Mouse (Mus musculus) cortical plate, adult 2 months (tissue): ENCODE data around the gene Bfar. TPM values are rescaled to one million over a fixed set of nuclear protein-coding genes. Genes with fewer than 3 reads are reported as not detected.
A peak's percentile ranks its signal among the peaks of the same experiment; 100 is the strongest.
"Not testable (repeated sequence)": the region's sequence is repeated elsewhere in the genome, so short reads cannot be mapped to it uniquely, and the experiment has no call there.

Experiments
- H3K27ac ChIP-seq: fragments of 200-500 bp; 2 replicates; pipeline ENCODE4 v1.5.1; 2012; ENCODE audit warnings: low read length, control low read depth, inconsistent platforms; ENCODE audit not compliant: insufficient read depth
- H3K4me1 ChIP-seq: fragments of 200-500 bp; 2 replicates; pipeline ENCODE4 v1.6.1; 2011; ENCODE audit warnings: low read length; ENCODE audit not compliant: control insufficient read depth, insufficient read depth
- H3K4me3 ChIP-seq: fragments of 200-500 bp; 2 replicates; pipeline ENCODE4 v1.5.1; 2011; ENCODE audit warnings: mild to moderate bottlenecking, low read length, control low read depth; ENCODE audit not compliant: insufficient read depth
- CTCF ChIP-seq: fragments of 200-500 bp; IDR thresholded peaks from 2 replicates; pipeline ENCODE4 v1.5.1; 2011; ENCODE audit warnings: mild to moderate bottlenecking, control low read depth, low read length; ENCODE audit not compliant: insufficient read depth; ENCODE audit errors: extremely low read depth
- POLR2A ChIP-seq: fragments of 200-500 bp; IDR thresholded peaks from 2 replicates; pipeline ENCODE4 v1.6.1; 2011; ENCODE audit warnings: mild to moderate bottlenecking, low read length, control low read depth; ENCODE audit not compliant: insufficient read depth; ENCODE audit errors: extremely low read depth
- polyA plus RNA-seq: library from polyadenylated mRNA; depleted of rRNA; stranded (reverse); fragments of >200 nt; gene quantifications from 2 replicates; pipeline ENCODE4 v1.2.3, GENCODE M21; 2012; rRNA removed

Gene Bfar
- polyA plus RNA-seq: 35.7 and 37.5 TPM in 2 replicates

DNA sequence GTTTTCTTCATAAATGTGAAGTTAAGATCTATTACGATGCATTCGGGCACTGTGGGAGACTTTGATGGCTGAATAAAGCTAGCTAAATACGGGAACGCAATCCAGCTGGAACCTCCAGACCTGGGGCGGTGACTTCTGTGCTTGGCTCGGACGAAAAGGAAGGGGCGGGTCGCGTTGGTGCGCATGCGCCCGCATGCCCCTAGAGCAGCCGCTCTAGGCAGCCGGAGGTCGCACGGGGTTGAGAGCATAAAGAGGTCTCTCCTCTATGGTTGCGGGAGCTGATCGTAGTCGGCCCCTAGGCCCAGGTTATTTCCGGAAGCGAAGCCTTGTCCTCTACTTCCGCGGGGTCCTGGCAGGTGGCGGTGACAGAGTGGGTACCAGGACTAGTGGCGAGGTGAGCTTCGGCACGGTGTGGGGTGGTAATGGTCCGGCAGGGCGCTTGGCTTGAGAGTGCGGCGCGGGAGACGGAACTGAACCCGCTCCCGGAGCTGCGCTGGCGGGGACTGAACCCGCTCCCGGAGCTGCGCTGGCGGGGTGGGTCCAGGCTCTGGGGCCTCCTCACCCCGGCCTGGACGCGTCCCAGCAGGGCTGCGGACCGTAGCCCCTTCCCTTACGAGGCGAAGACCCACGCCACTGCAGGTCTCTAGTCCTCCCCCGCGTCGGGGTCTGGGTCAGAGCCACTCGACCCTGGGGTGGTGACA lies at the start of gene Bfar, which contains the start of gene 3110001I22Rik:
Bfar (plus strand) TSS at position 174 of the 701 bp plus-strand sequence.
3110001I22Rik (plus strand) TSS at position 245 of the 701 bp plus-strand sequence.
- Histone ChIP-seq H3K4me1 (no peaks in the 10 kb centered on the region), H3K27ac (peak within 1 kb of the TSS; percentile 69), H3K4me3 (peak within 1 kb of the TSS; percentile 65)
- TF ChIP-seq CTCF (no peak), POLR2A (peak; percentile 90; the same call in 1 of the 2 replicates)

DNA sequence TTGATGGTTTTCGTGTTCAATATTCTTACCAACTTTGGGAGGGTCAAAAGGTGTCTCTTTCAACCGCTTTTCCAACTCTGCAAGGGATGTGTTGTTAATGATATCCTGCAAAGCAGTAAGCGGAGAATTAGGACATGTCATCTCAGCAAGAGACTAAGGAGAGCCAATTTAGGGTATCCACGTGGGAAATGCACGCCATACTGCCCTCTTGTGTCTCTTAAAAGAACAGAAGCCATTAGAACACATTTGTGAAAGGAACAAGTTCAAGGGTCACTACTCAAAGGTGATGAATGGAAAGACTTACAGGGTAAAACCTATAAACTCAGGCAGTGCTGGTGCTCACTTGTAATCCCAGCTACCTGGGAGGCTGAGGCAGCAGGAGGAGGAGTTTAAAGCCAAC lies 43.3 kb upstream of the Bfar start:
- TF ChIP-seq POLR2A (no peak), CTCF (peak; percentile 21; the same call in 1 of the 2 replicates)
- no peaks in the 10 kb centered on the region for H3K4me1 ChIP-seq
- no peak overlapping the region for H3K27ac ChIP-seq
- no peak overlapping the region for H3K4me3 ChIP-seq

DNA sequence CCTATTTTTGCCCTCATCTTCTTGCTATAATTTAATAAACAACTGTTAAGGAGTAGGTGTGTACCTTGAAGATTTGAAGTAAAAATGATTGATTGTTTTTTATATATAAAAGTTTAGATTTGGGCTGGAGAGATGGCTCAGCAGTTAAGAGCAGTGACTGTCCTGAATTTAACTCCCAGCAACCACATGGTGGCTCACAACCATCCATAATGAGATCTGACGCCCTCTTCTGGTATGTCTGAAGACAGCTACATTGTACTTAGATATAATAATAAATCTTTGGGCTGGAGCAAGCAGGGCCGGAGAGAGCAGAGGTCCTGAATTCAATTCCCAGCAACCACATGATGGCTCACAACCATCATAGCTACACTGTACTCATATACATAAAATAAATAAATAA lies 33.5 kb upstream of the Bfar start:
- H3K27ac ChIP-seq, H3K4me1 ChIP-seq, H3K4me3 ChIP-seq: not testable (repeated sequence)

DNA sequence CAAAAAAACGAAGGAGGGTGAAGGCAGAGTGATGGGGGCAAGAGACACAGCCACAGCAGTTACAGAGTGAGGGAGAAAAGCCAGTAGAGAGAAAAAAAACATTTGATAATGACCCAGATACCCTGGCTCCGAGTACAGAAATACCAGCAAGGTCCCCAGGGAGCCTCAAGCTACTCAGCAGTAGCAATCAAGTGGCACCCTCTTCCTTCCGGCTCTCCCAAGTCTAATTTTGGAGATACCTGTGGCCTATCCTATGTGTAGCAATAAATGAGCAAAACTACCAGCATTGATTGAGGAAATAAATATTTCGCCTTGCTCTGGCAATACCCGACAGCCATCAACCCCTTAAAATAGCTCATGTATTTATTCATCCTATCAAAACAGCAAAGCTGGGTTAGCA lies 32.1 kb upstream of the Bfar start:
- TF ChIP-seq CTCF (no peak), POLR2A (no peak)
- H3K27ac ChIP-seq: no peak overlapping the region
- H3K4me1 ChIP-seq: no peaks in the 10 kb centered on the region
- H3K4me3 ChIP-seq: no peak overlapping the region

GRCm38 (mm10) chr16:13640064-13640463 lies 31.6 kb upstream of the Bfar start:
- H3K27ac ChIP-seq: no peak overlapping the region
- TF ChIP-seq CTCF: 0 out of 2 replicates have a peak, but pooled peaks have one; percentile 6
- TF ChIP-seq POLR2A: no peak
- H3K4me3 ChIP-seq: no peak overlapping the region
- H3K4me1 ChIP-seq: no peaks in the 10 kb centered on the region

- TF ChIP-seq POLR2A (no peak), CTCF (no peak)
- H3K27ac ChIP-seq: no peak overlapping the region
- no peak overlapping the region for H3K4me3 ChIP-seq
- no peaks in the 10 kb centered on the region for H3K4me1 ChIP-seq
Measured at GRCm38 (mm10) chr16:13644474-13644873, 27.2 kb upstream of the Bfar start.

- TF ChIP-seq CTCF: no peak
- TF ChIP-seq POLR2A: no peak
- H3K4me3 ChIP-seq: no peak overlapping the region
- no peaks in the 10 kb centered on the region for H3K4me1 ChIP-seq
- no peak overlapping the region for H3K27ac ChIP-seq
Measured at GRCm38 (mm10) chr16:13645930-13646329, 25.7 kb upstream of the Bfar start.

GRCm38 (mm10) chr16:13658886-13659285 lies 12.8 kb upstream of the Bfar start:
- Histone ChIP-seq H3K4me1 (no peaks in the 10 kb centered on the region), H3K4me3 (no peak overlapping the region), H3K27ac (no peak overlapping the region)
- TF ChIP-seq CTCF (no peak), POLR2A (no peak)

GRCm38 (mm10) chr16:13660736-13661135 lies 10.9 kb upstream of the Bfar start:
- no peaks in the 10 kb centered on the region for H3K4me1 ChIP-seq
- no peak overlapping the region for H3K27ac ChIP-seq
- H3K4me3 ChIP-seq: no peak overlapping the region
- TF ChIP-seq POLR2A (no peak), CTCF (no peak)

- Histone ChIP-seq H3K4me1 (no peaks in the 10 kb centered on the region), H3K27ac (peak within 1 kb of the TSS; percentile 45), H3K4me3 (peak within 1 kb of the TSS; percentile 78)
- TF ChIP-seq CTCF: no peak
- peak; percentile 84 for TF ChIP-seq POLR2A
Measured at GRCm38 (mm10) chr16:13667878-13668343, 3.7 kb upstream of the Bfar start, which contains the start of gene Parn. TSS of gene Parn (minus strand) at chr16:13668170.
